Mouse (Mus musculus): Measurements from ENCODE around the gene Rhob.

- TF ChIP-seq CTCF (IDR thresholded peaks at IDR 0.05; ENCODE audit: borderline replicate concordance, insufficient read depth, low read depth, low read length) (no peak), POLR2A (IDR thresholded peaks at IDR 0.05; ENCODE audit: borderline replicate concordance, insufficient read depth, low read length) (no peak)
Measured at GRCm38 (mm10) chr12:8534915-8535314, 35.1 kb upstream of the Rhob start.

Data from cerebellum, adult 2 months (tissue).